Mouse (Mus musculus) cerebellum, adult 2 months (tissue): ENCODE results near the gene Zscan21.

Experiments
- CTCF ChIP-seq: fragments of 200-500 bp; IDR thresholded peaks from 2 replicates; pipeline ENCODE4 v1.5.1; 2011; ENCODE audit warnings: low read depth, mild to moderate bottlenecking, control low read depth, low read length, moderate library complexity, borderline replicate concordance; ENCODE audit not compliant: insufficient read depth
- POLR2A ChIP-seq: fragments of 200-500 bp; IDR thresholded peaks from 2 replicates; pipeline ENCODE4 v1.6.1; 2011; ENCODE audit warnings: low read length, control low read depth, borderline replicate concordance; ENCODE audit not compliant: insufficient read depth

DNA sequence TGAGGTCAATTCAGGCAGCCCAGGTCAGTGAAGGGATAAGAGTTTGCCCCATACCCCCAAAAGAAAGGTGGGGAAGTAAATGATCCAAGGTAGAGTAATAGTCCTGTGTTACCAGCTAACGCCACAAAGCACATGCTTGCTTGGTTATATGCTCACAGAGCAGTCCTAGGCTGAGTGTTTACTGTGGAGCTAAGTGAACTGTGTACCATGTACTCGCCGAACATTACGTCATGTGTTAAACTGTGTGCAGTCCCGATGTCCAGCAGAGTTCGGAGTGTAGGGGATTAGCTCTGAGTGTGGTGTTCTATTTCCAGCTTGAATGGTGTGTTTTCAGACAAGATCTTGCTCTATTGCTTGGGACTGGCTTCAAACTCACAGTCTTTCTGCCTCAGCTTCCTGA is 22.2 kb upstream of the Zscan21 start:
- TF ChIP-seq CTCF (no peak), POLR2A (no peak)
